In genomic region chr14:52338751-52339511, GRCm38 (mm10) we compare ENCODE assay signal across 8 mouse cellular contexts. TPM values are rescaled to one million over a fixed set of nuclear protein-coding genes. Genes with fewer than 3 reads are reported as not detected.
DNase-seq lines count a peak whose midpoint lies in the region; ATAC-seq and TF ChIP-seq lines count a peak whose summit lies in the region.

No protein-coding gene starts in this region.

- peak; percentile 89 for TF ChIP-seq CTCF in layer of hippocampus, adult 2 months (conservative IDR thresholded peaks at IDR 0.05)

- peak overlapping the region; percentile 28 for H3K4me3 ChIP-seq in forebrain, embryonic 13.5 days
- peak overlapping the region; percentile 9; the same call in 1 of the 2 replicates for H3K4me3 ChIP-seq in hindbrain, embryonic 10.5 days
- peak overlapping the region; percentile 56 for H3K4me3 ChIP-seq in layer of hippocampus, adult 2 months
- no peak overlapping the region for H3K4me3 ChIP-seq in lung, embryonic 15.5 days

- H3K27me3 ChIP-seq in forebrain, embryonic 13.5 days = no peaks in the 10 kb centered on the region
- no peaks in the 10 kb centered on the region for H3K27me3 ChIP-seq in hindbrain, embryonic 10.5 days (ENCODE audit: insufficient read depth, poor library complexity, severe bottlenecking)
- peaks cover 9% of the 10 kb centered on the region; the same call in 1 of the 2 replicates for H3K27me3 ChIP-seq in lung, embryonic 15.5 days

- no peak overlapping the region for H3K27ac ChIP-seq in forebrain, embryonic 13.5 days
- H3K27ac ChIP-seq in hindbrain, embryonic 10.5 days = no peak overlapping the region
- peak overlapping the region; percentile 80 for H3K27ac ChIP-seq in layer of hippocampus, adult 2 months
- H3K27ac ChIP-seq in lung, embryonic 15.5 days = no peak overlapping the region

- H3K4me2 ChIP-seq in forebrain, embryonic 13.5 days = peak overlapping the region; percentile 54
- peak overlapping the region; percentile 32 for H3K4me2 ChIP-seq in lung, embryonic 15.5 days

- no peaks in the 10 kb centered on the region for H3K4me1 ChIP-seq in forebrain, embryonic 13.5 days
- H3K4me1 ChIP-seq in hindbrain, embryonic 10.5 days (replicated peaks) = peaks cover 7% of the 10 kb centered on the region; the same call in 1 of the 2 replicates
- H3K4me1 ChIP-seq in lung, embryonic 15.5 days = no peaks in the 10 kb centered on the region

- no peaks in the 10 kb centered on the region for H3K36me3 ChIP-seq in forebrain, embryonic 13.5 days (ENCODE audit: poor library complexity, severe bottlenecking)
- H3K36me3 ChIP-seq in hindbrain, embryonic 10.5 days = no peaks in the 10 kb centered on the region
- no peaks in the 10 kb centered on the region for H3K36me3 ChIP-seq in lung, embryonic 15.5 days

- WGBS in forebrain, embryonic 13.5 days = 31% methylated on average over 21 of the region's 21 CpGs
- WGBS in hindbrain, embryonic 10.5 days = 37% methylated on average over 21 of the region's 21 CpGs
- WGBS in lung, embryonic 15.5 days = 28% methylated on average over 21 of the region's 21 CpGs

- peak overlapping the region; percentile 53 for H3K9ac ChIP-seq in forebrain, embryonic 13.5 days
- H3K9ac ChIP-seq in lung, embryonic 15.5 days = no peak overlapping the region

- no peaks in the 10 kb centered on the region for H3K9me3 ChIP-seq in forebrain, embryonic 13.5 days (replicated peaks)
- H3K9me3 ChIP-seq in hindbrain, embryonic 10.5 days = no peaks in the 10 kb centered on the region
- H3K9me3 ChIP-seq in lung, embryonic 15.5 days = no peaks in the 10 kb centered on the region

- peak; percentile 70 for DNase-seq in MEL-GATA-1-ER (ENCODE audit: extremely low read depth, low read depth)
- DNase-seq in hindbrain, embryonic 10.5 days (ENCODE audit: low spot score) = peak; percentile 49
- peak; percentile 77 to 83 for DNase-seq in layer of hippocampus, adult 2 months (ENCODE audit: low spot score in 2 of 2)
- peak; percentile 91 for DNase-seq in retina, embryonic 14.5 days (ENCODE audit: low spot score)
- no peak for DNase-seq in ovary, adult 18-20 months (ENCODE audit: low spot score)

- peak; percentile 81 for ATAC-seq in cerebellum, adult (ENCODE audit: insufficient number of reproducible peaks, low FRiP score, low TSS enrichment)
- peak; percentile 80 for ATAC-seq in forebrain, embryonic 13.5 days
- ATAC-seq in lung, embryonic 15.5 days (ENCODE audit: borderline replicate concordance, extremely low read depth, low FRiP score, low TSS enrichment) = no peak

RNA-seq across cellular contexts. Expression of gene Sall2, which starts 10.4 kb away (rescaled TPM):
- 38.2 and 47.4 TPM in 2 replicates for polyA plus RNA-seq in forebrain, embryonic 13.5 days (2015; fragmentation: Nextera tagmentation; extraction: Ambion mirVana)
- 56.9 and 60.3 TPM in 2 replicates for polyA plus RNA-seq in hindbrain, embryonic 10.5 days (2016; fragmentation: Nextera tagmentation; extraction: Ambion mirVana)
- 10 to 100 TPM; 44.5 to 45.3 TPM for total RNA-seq in layer of hippocampus, adult 2 months (2021)
- polyA plus RNA-seq in lung, embryonic 15.5 days (2015; fragmentation: Nextera tagmentation; extraction: Ambion mirVana) = 16.2 and 16.9 TPM in 2 replicates

RNA-seq across cellular contexts. Expression of gene Olfr1513, which starts 17.3 kb away (rescaled TPM):
- polyA plus RNA-seq in forebrain, embryonic 13.5 days (2015; fragmentation: Nextera tagmentation; extraction: Ambion mirVana) = not detected in 2 replicates
- not detected in 2 replicates for polyA plus RNA-seq in hindbrain, embryonic 10.5 days (2016; fragmentation: Nextera tagmentation; extraction: Ambion mirVana)
- not detected for total RNA-seq in layer of hippocampus, adult 2 months (2021)
- polyA plus RNA-seq in lung, embryonic 15.5 days (2015; fragmentation: Nextera tagmentation; extraction: Ambion mirVana) = not detected in 2 replicates

RNA-seq across cellular contexts. Expression of gene Mettl3, which starts 34.0 kb away (rescaled TPM):
- polyA plus RNA-seq in forebrain, embryonic 13.5 days (2015; fragmentation: Nextera tagmentation; extraction: Ambion mirVana) = 55.3 and 55.6 TPM in 2 replicates
- polyA plus RNA-seq in hindbrain, embryonic 10.5 days (2016; fragmentation: Nextera tagmentation; extraction: Ambion mirVana) = 57.7 and 64.2 TPM in 2 replicates
- 10 to 100 TPM; 43.7 to 47.9 TPM for total RNA-seq in layer of hippocampus, adult 2 months (2021)
- polyA plus RNA-seq in lung, embryonic 15.5 days (2015; fragmentation: Nextera tagmentation; extraction: Ambion mirVana) = 47.0 and 47.1 TPM in 2 replicates

RNA-seq across cellular contexts. Expression of gene Olfr1512, which starts 40.0 kb away (rescaled TPM):
- polyA plus RNA-seq in forebrain, embryonic 13.5 days (2015; fragmentation: Nextera tagmentation; extraction: Ambion mirVana) = not detected in 2 replicates
- 0.07 TPM in 1 of 2 replicates, not detected in the other for polyA plus RNA-seq in hindbrain, embryonic 10.5 days (2016; fragmentation: Nextera tagmentation; extraction: Ambion mirVana)
- total RNA-seq in layer of hippocampus, adult 2 months (2021) = not detected
- not detected in 2 replicates for polyA plus RNA-seq in lung, embryonic 15.5 days (2015; fragmentation: Nextera tagmentation; extraction: Ambion mirVana)

RNA-seq across cellular contexts. Expression of gene Olfr1511, which starts 58.2 kb away (rescaled TPM):
- polyA plus RNA-seq in forebrain, embryonic 13.5 days (2015; fragmentation: Nextera tagmentation; extraction: Ambion mirVana) = not detected in 2 replicates
- polyA plus RNA-seq in hindbrain, embryonic 10.5 days (2016; fragmentation: Nextera tagmentation; extraction: Ambion mirVana) = not detected in 2 replicates
- total RNA-seq in layer of hippocampus, adult 2 months (2021) = not detected
- polyA plus RNA-seq in lung, embryonic 15.5 days (2015; fragmentation: Nextera tagmentation; extraction: Ambion mirVana) = not detected in 2 replicates
